Mouse (Mus musculus) ES-E14 (cell line): ENCODE measurements at regions not wholly inside any gene's neighbourhood (a gene's known extent, or its start where the extent isn't known, plus 50 kb on each side); places are given as distances from the start of the nearest gene placed in this dataset.

Experiments
- CHD2 ChIP-seq: IDR thresholded peaks from 2 replicates; pipeline ENCODE4 v1.6.1; 2014; ENCODE audit warnings: mild to moderate bottlenecking, low read depth, low read length, inconsistent platforms
- MAFK ChIP-seq: IDR thresholded peaks from 2 replicates; pipeline ENCODE4 v1.6.1; 2014; ENCODE audit warnings: mild to moderate bottlenecking, low read depth, low read length, inconsistent platforms; ENCODE audit not compliant: insufficient read depth

DNA sequence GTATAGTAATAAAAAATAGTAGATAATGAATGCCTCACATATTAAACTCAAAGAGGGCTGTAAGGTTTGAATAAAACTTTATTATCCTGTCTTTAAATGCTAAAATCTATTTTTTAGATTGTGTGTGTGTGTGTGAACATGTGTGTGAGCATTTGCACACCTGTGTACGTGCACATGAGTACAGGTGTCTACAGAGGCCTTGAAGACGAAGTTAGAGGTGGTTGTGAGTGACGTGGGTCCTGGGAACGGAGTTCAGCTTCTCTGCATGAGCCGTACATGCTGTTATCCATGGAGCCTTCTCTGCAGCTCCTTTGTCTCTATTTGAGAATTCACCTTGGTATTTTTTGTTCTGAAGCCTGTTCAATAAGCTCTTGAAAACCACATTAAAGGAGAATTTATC lies 129.8 kb upstream of the Hmgn3 start:
- no peak for TF ChIP-seq MAFK
- no peak for TF ChIP-seq CHD2
